Mouse (Mus musculus) liver, postnatal 0 days (tissue): ENCODE data around the gene Ctps.

Source experiments
- CTCF ChIP-seq: sonication (generic); IDR thresholded peaks from 2 replicates; pipeline ENCODE4 v1.5.1; 2016; ENCODE audit warnings: antibody characterized with exemption, low read depth
- EP300 ChIP-seq: IDR thresholded peaks from 2 replicates; pipeline ENCODE4 v1.6.1; 2016; ENCODE audit warnings: antibody characterized with exemption, low read depth, mild to moderate bottlenecking

GRCm38 (mm10) chr4:120613691-120614329 lies 43.7 kb upstream of the Ctps start:
- TF ChIP-seq CTCF, result no peak
- TF ChIP-seq EP300, result no peak
